Mouse (Mus musculus) urinary bladder, adult 2 months (tissue): ENCODE results near the gene F2rl1. TPM values are rescaled to one million over a fixed set of nuclear protein-coding genes. Genes with fewer than 3 reads are reported as not detected.
A peak's percentile ranks its signal among the peaks of the same experiment; 100 is the strongest.

Experiments used
- DNase-seq: peaks from one replicate; pipeline ENCODE4 v3.0.0; 2022; ENCODE audit warnings: low spot score
- polyA plus RNA-seq: library from polyadenylated mRNA; depleted of rRNA; stranded (reverse); fragments of >200 nt; gene quantifications from 2 replicates; pipeline ENCODE4 v1.2.3, GENCODE M21; 2012; rRNA removed

Gene F2rl1
- 6.8 and 8.2 TPM in 2 replicates for polyA plus RNA-seq

DNA sequence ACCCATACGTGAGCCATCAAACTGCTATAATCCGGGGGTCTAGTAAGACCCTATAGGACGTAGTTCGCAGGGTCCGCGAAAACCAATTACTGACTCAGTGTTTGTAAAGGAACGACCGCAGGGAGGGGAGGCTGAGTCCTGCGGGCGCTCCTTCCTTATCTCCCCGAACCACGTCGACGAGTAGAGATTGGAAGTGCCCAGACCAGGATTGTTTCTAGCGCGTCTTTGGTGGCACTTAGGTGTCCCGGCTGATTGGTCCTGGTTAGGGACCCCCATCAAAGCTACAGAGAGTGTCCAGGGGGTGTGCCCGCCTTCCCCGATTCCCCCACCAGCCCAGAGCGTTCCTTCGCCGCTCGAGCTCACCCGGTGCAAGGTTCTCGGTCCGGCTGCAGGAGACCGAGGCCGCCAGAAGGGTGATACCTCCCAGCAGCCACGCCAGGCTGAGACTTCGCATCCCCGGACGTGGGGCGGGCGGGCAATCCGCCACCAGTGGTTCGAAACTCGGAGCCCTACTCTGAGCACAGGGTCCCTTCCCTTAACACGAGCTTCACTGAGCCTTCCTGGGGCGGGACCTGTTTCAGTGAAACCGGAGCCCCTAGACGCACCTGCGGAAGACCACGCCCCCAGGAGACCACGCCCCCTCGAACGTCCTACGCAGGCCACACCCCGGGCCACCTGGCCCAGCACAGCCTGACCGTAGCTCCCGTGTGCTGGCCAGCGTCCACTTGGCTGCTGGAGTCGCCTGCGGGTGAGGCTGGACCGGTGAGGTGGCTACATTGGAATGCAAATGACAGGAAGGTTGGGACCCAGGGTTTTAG is at the start of gene F2rl1:
Gene F2rl1, minus strand, starts transcription at position 554 of the 818 bp plus-strand sequence.
- peak; percentile 71 for DNase-seq

DNA sequence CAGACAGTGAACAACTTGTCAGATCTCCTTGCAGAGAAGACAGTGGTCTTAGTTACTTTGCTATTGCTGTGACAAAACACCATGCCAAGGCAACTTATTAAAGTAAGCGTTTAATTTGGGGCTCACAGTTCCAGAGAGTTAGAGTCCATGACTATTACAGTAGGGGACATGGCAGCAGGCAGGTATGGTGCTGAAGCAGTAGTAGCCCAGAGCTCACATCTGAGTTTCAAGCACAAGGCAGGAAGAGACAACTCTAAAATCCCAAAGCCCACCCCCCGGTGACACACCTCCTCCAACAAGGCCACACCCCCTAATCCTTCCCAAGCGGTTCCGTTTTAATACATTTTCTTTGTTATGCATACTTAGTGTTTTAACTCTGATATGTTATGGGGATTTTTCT is 45.9 kb upstream of the F2rl1 start:
- DNase-seq, result no peak

GRCm38 (mm10) chr13:95569326-95569725 is 44.3 kb upstream of the F2rl1 start:
- no peak for DNase-seq

DNA sequence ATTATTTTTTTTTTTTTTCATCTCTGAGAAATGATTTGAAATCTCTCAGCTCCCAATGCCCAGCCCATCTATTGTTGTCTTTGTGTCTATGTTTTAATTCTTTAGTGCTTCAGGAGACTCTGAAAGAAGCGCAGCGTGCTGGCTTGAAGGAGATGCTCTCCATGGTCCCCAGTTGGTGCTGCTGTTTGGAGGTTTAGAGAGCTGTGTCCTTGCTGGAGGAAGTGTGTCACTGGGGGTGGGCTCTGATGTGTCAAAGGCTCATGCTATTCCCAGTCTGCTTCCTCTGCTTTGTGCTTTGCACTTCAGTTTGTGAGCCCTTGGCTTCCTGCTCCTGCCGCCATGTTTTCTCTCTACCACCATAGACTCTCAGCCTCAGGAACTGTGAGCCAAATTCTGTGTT is 43.3 kb upstream of the F2rl1 start:
- DNase-seq, result no peak

- DNase-seq, result no peak
Measured at GRCm38 (mm10) chr13:95566841-95567551, 42.0 kb upstream of the F2rl1 start.

- DNase-seq, result no peak
Measured at GRCm38 (mm10) chr13:95563693-95564092, 38.7 kb upstream of the F2rl1 start.

GRCm38 (mm10) chr13:95563066-95563610 is 38.1 kb upstream of the F2rl1 start:
- DNase-seq, result no peak

GRCm38 (mm10) chr13:95557326-95557725 is 32.3 kb upstream of the F2rl1 start:
- DNase-seq, result no peak

DNA sequence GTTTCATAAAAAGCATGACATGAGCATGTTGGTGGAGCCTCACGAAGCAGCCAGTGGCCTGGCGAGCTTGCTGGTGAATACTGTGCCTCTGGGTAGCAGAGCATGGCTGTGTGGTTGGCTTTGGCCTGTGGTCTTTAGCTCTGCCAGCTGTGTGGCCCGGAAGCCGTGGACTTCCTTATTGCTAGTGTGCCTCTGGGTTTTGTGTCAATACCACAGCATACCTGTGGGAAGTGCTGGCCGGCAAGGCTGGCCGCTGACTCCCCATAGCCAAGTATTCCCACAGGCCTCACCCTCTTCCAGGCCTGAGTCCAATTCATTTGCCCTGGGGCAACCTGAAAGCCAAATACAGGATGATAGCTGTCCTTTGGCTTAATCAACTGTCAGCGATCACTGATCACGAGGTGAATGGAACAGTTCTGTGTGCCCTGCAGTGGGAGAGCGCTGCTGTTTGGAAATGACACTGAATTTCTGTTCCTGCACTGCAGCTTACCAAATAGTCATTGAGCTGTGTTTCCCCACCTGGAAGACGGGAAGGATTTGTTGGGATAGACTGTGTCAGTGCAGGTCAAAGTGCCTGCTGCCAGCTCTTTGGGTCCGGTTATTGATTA is 29.0 kb upstream of the F2rl1 start:
- DNase-seq, result no peak

GRCm38 (mm10) chr13:95550636-95551370 is 25.8 kb upstream of the F2rl1 start:
- DNase-seq, result no peak

DNA sequence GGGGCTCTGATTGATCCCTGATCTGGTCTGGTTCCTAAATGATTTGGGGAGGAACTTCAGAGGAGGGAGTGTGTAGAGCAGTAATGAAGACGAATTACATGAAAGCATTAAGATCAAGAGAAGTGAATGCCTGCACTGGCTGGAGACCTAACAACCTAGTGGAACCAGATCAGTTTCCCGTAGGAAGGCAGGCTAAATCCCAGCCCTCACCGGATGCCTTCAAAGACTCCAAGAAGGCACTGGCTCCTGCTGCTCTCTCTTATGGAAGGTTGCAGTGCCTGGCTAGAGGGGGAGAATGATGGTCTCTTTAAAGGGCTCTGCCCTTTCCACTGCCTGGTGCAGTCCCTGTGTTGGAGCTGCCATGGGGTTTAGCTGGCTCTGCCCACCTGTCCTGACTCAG is 24.4 kb upstream of the F2rl1 start:
- DNase-seq, result no peak

GRCm38 (mm10) chr13:95548856-95549255 is 23.8 kb upstream of the F2rl1 start:
- DNase-seq, result no peak

DNA sequence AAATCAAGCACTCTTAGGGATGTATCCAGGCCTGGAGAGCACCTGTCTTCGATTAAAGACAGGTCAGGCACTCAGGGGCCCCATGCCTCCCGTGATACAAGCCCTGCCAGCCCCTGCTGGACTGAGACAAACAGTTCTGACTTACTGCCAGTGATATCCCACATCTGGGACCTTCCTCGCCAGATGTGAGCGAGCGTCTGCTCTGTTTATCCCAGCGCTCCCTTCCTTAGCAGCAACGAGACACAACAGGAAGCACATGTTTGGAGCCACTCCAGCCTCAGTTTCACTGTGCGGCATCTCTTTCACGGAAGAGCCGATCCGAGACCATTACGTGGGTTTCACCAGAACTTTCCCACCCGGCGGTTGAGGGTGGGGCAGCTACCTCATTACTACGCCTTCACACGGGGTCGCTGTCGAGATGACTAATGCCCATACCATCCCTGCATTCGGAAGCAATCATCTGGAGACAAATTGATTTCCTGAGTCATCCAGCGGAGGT is 23.3 kb upstream of the F2rl1 start:
- DNase-seq, result no peak

DNA sequence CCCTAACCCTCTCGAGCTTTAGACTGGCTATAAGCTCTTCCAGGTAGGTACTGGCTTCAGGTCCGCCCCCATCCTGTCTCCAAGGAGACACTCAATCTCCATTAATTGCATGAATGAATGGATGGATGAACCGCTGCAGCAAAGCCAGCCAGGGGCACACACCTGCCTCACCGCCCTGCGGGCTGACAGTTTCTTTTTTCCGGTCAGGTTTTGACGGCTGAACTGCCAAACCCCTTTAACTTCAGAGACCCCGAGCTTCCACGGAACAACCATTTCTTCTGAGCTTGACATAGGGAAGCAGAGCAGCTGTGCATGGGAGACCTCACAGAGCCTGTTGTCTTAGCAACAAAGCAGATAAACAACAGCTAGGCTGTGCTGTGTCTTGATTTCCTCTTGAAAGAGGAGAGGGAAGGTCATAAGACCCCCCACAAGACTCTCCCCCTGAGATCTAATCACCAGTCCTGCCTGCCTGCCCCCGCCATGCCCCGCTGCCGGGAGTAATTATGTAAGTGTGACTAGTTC is 22.1 kb upstream of the F2rl1 start:
- DNase-seq, result no peak

GRCm38 (mm10) chr13:95546251-95546650 is 21.2 kb upstream of the F2rl1 start:
- DNase-seq, result no peak

GRCm38 (mm10) chr13:95545729-95546186 is 20.7 kb upstream of the F2rl1 start:
- DNase-seq, result no peak

DNA sequence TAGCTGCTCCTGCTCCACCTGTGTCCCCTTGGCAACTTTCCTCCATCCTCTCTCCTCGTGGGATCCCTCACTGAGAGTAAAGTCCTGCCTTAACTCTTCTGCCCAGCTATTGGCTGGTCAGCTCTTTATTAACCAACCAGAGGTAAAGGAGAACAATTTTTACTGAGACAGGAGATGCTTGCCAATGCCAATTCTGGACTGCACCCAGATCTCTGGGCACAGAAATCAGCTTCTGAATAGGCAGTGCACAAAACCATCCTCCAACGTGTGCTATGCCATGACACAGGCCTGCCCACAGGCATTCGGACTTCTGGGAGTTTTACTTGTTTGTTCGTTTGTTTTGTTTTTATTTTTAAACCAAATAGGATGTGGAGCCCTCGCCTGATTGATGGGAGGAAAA is 13.0 kb upstream of the F2rl1 start:
- DNase-seq, result no peak

GRCm38 (mm10) chr13:95536117-95536493 is 11.1 kb upstream of the F2rl1 start:
- no peak for DNase-seq

GRCm38 (mm10) chr13:95535461-95536116 is 10.6 kb upstream of the F2rl1 start:
- DNase-seq, result no peak

DNA sequence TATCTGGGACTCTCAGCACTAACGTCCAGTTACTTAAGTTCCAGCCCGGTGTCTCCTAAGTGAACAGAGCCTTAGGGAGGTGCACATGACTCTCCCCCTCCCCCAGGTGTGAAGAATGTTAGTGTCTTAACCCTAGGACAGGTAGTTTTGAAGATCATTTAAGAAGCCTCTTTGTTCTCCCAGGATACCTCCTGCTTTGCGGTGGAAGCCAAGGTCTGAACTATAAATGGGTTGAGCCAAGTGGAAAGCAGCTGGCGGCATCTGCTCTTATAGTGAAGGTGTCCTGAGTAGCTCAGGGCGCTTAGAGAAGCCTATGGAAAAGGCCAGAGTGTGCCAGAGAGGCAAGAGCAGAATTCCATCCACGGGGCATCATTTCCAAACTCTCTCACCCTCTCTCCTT is 10.0 kb upstream of the F2rl1 start:
- no peak for DNase-seq

DNA sequence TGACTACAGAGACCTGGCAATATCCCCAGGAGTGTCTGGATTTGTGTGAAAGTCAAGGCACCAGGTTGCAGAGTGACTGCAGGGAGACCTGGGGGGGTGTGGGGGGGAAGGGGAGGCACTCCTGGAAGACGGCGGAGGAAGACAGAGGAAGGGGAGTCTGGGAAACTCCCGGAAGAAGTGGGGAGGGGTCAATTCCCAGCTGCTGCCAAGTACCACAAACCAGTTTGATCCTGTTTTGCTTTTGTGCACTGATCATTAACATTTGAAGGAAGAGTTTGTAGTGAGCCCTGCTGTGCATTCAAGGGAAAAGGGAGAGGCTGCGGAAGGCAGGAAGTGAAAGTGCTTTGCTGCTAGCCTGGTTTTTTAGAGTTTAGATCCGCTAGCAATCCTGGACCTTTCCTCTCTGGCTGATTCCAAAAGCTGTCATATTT is 9.1 kb upstream of the F2rl1 start:
- DNase-seq, result no peak
